Mouse (Mus musculus): ENCODE data around the gene Tnni3.

Tnni3 gene

DNA sequence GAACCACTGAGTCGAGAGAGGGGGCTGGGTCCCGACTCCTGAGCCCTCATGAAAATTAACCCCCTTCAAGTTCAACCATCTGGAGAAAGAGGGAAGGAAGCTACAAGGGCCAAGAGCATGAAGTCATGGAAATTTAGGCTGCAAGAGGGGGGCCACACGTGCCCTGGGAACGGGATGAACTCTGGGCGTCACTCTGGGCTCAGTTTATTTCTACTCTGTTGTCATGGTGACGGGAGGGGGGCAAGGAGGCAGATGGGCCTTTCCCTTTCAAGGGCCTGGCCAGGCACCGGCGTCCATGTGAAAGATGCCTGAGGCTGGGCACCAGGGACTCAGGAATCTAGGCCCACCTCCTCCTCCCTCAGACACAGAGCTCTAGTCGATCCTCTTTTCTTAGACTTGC lies 25.8 kb downstream of the Tnni3 start:
- no peak for DNase-seq

DNA sequence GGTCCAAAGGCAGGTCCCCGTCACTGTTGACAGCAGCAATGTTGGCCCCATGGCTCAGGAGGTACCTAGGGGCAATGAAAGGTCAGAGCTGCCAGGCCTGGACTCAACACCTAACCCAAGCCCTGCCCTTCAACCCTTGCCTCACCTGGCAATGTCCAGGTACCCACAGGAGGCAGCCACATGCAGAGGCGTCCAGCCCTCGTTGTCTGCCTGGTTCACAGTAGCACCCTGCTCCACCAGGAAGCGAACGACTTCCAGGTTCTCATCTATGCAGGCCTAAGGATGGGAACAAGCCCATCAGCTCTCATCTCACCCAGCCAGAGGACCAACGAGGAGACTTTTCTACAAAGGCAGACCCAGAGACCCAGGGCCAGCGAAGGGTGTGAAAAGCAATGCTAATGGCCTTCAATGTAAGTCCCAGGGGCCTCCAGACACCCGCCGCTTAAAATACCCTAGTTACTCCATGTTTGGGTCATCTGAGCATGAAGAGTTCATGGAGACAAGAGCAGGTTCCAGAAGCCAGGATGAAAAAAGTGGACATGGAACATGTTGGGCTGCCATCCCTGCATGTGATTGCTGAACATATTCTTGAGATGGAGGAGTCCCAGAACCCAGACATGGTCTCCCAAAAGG lies 26.6 kb downstream of the Tnni3 start:
- no peak for DNase-seq

DNA sequence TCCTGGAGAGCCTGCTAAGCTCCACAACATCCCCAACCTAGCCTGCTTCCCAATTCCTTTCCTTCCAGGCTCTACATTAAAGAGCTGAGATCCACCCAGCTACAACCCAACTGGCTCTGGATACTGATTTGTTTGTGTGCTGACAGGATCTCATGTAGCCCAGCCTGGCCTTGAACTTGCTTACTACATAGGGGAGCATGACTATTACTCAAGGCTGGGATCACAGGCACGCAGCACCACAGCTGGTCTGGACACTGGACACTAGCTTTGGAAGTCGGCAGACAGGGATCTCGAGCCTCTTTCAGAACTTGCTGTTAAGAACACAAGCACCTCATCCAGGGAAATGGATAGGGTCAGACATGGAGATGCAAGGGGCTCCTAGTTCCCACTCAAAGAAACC lies 27.6 kb downstream of the Tnni3 start:
- no peak for DNase-seq

DNA sequence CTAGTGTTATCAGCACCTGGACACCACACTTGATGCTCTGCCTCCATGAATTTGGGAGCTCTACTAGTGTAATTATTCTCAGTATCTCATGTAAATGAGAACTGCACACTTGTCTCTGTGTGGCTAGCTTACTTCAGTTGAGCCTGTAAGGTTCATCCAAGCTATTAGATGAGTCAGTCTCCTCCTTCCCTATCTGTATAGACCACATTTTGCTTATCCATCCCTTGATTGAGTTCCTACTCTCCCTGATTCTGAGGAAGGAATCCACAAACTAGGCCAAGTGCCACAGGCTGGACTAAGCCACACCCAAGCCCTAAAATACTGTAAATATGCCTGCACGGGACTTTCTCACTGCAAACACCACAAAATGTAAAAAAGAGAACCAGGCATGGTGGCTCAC lies 30.0 kb downstream of the Tnni3 start:
- no peak for DNase-seq

DNA sequence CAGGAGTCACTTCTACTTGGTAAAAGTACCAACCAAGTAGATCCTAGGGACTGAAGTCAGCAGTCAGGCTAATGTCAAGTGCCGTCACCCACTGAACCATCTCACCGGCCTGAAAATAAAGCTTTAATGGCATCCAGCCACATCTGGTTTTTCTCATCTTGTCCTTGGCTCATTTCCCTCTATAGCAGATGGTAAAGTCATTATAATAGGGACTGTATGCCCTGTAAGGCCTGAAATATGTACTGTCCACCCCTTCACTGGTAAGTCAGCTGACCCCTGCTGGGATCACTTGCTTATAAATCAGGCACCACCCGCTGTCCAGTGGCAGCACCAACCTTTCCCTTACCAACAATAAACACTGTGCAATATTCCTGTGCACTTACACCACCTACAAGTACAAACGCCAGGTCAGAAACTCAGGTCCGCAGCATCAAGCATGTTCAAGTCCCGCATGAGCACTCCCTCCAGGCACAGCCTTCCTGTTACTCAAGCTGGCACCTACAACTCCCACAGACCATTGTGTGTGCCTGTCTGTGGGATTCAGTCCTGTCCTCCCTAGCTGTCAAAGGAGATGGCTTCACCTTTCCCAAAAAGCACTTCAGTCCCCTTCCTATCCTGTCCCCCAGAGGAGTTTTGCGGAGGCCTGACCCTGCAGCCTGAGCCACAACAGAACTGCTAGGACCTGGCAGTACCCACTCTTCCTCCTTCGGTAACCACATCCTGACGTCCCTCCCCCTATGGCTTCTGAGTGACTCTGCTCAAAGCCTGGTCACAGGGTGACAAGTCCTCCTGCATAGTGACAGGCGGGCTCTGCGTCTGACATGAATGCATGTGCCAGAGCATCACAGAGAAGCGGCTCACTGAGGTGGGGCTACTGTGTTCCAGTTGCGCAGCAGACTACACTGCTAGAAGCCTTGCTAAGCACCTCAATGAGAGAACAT lies 31.5 kb downstream of the Tnni3 start:
- DNase-seq = no peak

DNA sequence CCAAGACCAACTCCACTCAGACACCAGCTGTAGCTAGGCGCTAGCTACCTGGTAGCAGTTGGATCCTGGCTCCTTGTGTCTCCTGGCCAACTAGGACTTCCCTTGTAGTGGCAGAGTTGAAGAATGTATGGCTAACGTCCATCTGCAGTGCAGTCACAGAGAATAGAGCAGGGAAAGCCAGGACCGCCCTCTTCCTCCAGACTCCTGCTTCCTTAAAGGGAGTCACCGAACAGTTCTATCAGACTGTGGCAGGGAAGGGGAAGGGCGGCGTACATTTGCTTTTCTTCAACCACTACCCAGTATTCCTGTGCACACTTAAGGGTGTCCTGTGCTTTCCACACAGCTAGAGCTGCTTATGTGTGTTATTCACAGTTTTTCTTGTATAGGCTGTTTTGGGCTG lies 32.7 kb downstream of the Tnni3 start:
- DNase-seq = no peak

DNA sequence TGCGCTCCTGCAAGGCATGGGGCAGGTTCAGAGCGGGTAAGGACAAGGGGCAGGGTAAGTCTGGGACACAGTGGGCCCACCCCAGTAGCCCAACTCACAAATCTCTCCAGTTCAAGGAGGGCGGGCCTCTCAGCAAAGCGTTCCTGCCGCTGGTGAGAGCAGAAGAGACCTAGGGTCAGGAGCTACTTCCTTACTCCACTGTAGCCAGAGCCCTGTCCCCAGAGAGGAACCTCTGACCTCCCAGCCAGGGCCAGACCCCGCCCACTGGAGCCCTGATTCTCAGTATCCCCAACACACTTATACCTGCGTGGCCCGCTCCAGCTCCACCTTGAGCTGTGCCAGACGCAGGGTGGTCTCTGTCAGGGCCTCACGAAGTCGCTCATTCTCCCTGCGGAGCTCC lies 41.7 kb downstream of the Tnni3 start:
- DNase-seq = no peak

DNA sequence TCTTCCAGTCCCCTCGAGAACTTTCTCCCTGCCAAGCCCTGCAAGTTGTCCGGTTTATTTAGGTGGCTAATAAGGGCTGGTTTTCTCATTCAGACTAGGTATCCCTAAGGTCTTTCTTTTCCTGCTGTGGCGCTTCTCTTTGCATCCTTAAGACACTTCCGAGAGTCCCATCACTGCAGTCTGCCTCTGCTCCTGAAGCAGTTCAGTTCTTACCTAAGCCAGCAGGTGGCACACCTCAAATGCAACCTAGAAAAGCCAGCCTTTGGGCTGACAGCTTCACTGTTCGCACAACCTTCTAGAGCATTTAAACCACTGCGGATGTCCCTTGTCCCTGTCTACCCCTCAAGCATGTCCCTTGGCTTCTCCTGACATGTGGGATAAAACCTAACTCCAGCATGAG lies 44.4 kb downstream of the Tnni3 start:
- no peak for DNase-seq

DNA sequence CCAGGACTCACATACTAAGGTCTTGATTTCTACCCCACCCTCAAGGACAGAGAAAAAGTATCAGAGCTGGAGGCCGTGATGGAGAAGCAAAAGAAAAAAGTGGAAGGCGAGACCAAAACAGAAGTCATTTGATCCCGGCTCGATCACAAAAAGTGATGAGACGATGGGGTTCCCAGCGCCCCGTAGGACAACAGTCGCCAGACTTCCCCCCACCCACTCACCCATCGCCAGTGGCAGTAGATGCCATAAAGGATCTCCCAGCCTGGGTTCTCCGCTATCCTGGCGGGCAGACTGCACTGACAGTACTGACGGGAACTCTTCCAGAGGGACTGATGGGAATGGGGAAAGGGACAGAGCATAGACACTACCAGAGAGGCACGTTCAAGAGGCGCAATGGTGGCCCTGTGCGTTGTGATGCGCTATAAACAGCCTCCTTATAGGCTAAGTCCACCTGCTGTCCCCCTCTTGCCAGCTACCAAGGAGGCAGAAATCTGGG lies 45.2 kb downstream of the Tnni3 start:
- no peak for DNase-seq

DNA sequence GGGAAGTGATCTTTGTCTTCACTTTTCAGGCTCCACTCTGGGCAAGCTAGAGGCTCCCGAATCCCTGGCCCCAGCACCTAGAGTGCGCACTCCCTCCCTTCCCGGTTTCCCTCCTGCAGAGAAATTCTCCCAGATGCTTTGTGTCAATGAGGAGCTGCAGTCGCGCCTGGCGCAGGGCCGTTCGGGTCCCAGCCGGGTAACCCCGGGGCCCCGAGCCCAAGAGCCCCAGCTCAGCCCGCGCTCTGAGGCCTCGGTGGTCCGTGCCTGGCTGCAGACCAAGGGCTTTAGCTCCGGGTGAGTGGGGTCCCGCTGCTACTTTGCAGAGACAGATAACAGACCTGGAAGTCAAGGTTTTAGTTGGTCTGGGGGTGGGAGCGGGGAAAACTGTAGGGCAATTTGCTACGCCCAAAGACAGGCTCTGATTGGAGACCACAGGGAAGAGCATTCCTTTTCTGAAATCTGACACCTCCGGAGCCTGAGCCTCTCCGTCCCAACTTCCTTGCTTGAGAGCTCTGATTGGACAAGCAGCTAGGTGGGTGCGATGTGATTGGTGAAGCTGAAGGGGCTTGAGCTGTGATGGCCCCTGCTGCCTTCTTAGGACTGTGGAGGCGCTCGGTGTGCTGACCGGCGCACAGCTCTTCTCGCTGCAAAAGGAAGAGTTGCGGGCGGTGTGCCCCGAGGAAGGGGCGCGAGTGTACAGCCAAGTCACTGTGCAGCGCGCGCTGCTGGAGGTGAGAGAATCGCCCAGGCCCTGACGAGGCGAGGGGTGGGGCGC lies 45.8 kb downstream of the Tnni3 start:
- DNase-seq = no peak

DNA sequence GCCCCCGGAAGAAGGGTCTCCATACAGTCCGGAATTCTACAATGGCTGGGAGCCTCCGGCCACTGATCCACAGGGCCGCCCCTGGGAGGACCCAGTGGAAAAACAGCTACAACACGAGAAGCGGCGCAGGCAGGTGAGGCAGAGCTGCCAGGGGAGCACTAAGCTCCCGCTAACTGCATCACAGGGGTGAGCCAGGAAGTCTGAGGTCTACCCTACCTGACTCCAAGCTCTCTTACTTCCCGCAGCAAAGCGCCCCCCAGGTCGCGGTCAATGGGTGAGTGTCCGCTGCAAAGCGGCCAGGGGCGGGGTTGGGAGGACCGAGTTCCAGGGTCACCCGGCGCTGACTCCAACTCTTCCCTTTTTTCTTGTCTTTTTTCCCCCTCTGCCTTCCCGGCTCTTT lies 50.1 kb downstream of the Tnni3 start:
- DNase-seq = no peak

DNA sequence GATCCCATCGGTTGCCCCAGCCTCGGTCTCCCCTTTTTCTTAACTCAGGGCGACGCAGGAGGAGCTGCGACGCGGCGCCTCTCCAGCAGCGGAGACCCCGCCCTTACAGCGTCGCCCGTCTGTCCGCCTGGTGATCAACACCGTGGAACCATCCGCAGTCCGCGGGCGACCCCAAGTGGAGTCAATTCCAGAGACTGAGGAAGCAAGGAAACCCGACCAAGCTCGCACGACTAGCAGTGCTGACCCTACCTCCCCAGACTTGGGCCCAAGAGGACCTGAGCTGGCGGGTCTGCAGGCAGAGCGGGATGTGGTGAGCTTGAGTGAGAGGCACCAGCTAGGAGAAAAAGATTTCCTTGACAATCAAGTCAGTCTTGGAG lies 52.9 kb downstream of the Tnni3 start:
- DNase-seq = peak in 1 of 2 experiments; percentile 48

DNA sequence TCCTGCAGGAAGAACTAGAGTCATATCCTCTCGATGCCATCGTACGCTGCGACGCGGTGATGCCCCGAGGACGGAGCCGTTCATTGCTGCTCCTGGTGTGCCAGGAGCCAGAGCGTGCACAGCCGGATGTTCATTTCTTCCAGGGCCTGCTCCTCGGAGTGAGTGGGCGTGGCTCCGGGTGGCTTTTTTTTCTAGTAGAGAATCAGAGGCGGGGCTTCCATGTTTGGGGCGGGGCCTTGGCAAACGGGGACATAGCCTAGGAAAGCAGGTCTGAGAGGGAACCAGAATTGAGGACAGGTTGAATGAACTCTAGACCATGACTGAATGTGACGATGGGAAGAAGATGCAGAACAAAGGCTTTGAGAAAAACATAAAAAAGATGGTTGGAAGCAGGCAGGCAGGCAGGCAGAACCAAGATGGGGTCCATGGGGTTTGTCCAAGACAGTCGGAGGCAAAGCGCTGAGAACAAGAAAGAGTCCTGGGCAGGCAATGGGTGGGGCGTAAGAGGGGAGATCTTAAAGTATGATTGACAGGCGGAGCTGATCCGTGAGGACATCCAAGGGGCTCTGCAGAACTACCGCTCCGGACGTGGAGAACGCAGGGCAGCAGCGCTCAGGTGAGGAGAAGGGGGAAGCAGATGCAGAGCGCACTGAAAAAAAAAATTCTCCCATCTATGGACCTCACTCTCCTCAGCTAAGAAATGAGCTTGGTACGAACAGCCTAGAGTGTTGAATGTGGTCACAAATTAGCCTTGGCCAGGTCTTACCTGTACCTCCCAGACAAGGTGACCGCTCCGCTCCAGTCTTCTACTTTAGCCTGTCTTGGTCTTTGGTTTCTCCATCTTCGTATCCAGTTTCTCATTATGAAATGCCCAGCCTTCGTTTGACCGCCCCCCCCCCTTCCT lies 53.5 kb downstream of the Tnni3 start:
- DNase-seq = peak in 1 of 2 experiments; percentile 25

All from spleen, adult 18-20 months (tissue).